9 mouse cellular contexts compared by ENCODE assay signal in the genomic region with DNA sequence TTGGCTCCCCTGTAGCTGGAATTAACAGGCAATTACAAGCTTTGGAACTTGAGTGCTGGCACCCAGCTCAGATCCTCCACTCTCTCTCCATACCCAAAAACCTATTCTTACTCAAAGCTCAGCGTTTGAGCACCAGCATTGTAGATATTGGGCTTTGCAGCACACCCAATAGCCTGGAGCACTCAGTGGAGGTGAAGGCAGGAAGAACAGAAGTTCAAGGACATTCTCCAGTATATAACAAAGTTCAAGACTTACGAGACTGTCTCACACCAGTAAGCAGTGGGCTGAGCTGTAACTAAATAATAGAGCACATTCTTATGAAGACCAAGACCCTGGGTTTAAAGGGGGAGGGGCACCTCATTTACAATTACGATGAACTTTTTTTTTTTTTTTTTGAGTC. TPM values are rescaled to one million over a fixed set of nuclear protein-coding genes. Genes with fewer than 3 reads are reported as not detected.
DNase-seq lines count a peak whose midpoint lies in the region; ATAC-seq and TF ChIP-seq lines count a peak whose summit lies in the region.
"Had no signal": no experiment of that assay in that cellular context is flagged by ENCODE, and none has a peak within 500 bp of the region (broad histone marks: within the 10 kb centered on the region; RNA-seq: fewer than 3 reads in every experiment).

No protein-coding gene starts in this region.

- no peak for TF ChIP-seq EP300 in heart, postnatal 0 days (IDR thresholded peaks at IDR 0.05; ENCODE audit: low read depth)

- H3K9me3 ChIP-seq in heart, postnatal 0 days (replicated peaks; ENCODE audit: control insufficient read depth, low read length) = no peaks in the 10 kb centered on the region
- H3K9me3 ChIP-seq in hindbrain, embryonic 15.5 days = no peaks in the 10 kb centered on the region
- no peaks in the 10 kb centered on the region for H3K9me3 ChIP-seq in midbrain, embryonic 14.5 days (ENCODE audit: control insufficient read depth, low read length)

- WGBS in heart, postnatal 0 days = 56% methylated on average over 3 of the region's 3 CpGs
- WGBS in hindbrain, embryonic 15.5 days = 81% methylated on average over 3 of the region's 3 CpGs
- WGBS in midbrain, embryonic 14.5 days = 73% methylated on average over 3 of the region's 3 CpGs
- 59% methylated on average over 3 of the region's 3 CpGs for WGBS in thymus, adult 2 months

- peak overlapping the region; percentile 80 for H3K4me2 ChIP-seq in heart, postnatal 0 days (ENCODE audit: low read depth, low read length)
- H3K4me2 ChIP-seq in hindbrain, embryonic 15.5 days = peak overlapping the region; percentile 71
- H3K4me2 ChIP-seq in midbrain, embryonic 14.5 days (ENCODE audit: low read length) = peak overlapping the region; percentile 79

- H3K36me3 ChIP-seq in heart, postnatal 0 days (replicated peaks; ENCODE audit: control insufficient read depth, insufficient read depth, low read length) = peaks cover 32% of the 10 kb centered on the region
- H3K36me3 ChIP-seq in hindbrain, embryonic 15.5 days = 0 out of 2 replicates have a peak, but pooled peaks cover 7% of the 10 kb centered on the region
- H3K36me3 ChIP-seq in midbrain, embryonic 14.5 days (ENCODE audit: control insufficient read depth, insufficient read depth, low read length) = peaks cover 26% of the 10 kb centered on the region
- peaks cover 6% of the 10 kb centered on the region; the same call in 1 of the 2 replicates for H3K36me3 ChIP-seq in thymus, adult 2 months (ENCODE audit: control insufficient read depth, insufficient read depth, low read length)

- no peak for DNase-seq in heart, postnatal 0 days (ENCODE audit: low spot score)
- no peak for DNase-seq in heart, postnatal 25 days (ENCODE audit: low spot score)
- no peak for DNase-seq in midbrain, embryonic 14.5 days
- DNase-seq in gastrocnemius, postnatal 4 days (ENCODE audit: low spot score in 2 of 2) = no peak
- no peak for DNase-seq in thymus, adult 2 months
- no peak for DNase-seq in layer of hippocampus, adult 8-10 months (ENCODE audit: low spot score in 2 of 2)

- TF ChIP-seq POLR2A in cortical plate, adult 2 months (IDR thresholded peaks at IDR 0.05; ENCODE audit: extremely low read depth, insufficient read depth, low read length) = no peak
- TF ChIP-seq POLR2A in thymus, adult 2 months (IDR thresholded peaks at IDR 0.05; ENCODE audit: control insufficient read depth, extremely low read depth, insufficient read depth, low read length, poor library complexity) = no peak

- peak overlapping the region; percentile 69 for H3K4me3 ChIP-seq in heart, postnatal 0 days (ENCODE audit: low read depth, low read length)
- H3K4me3 ChIP-seq in cortical plate, adult 2 months (ENCODE audit: insufficient read depth, low read length) = peak overlapping the region; percentile 66; the same call in 1 of the 2 replicates
- peak overlapping the region; percentile 67 for H3K4me3 ChIP-seq in hindbrain, embryonic 15.5 days
- peak overlapping the region; percentile 62 for H3K4me3 ChIP-seq in midbrain, embryonic 14.5 days (replicated peaks; ENCODE audit: low read depth, low read length)
- no peak overlapping the region for H3K4me3 ChIP-seq in thymus, adult 2 months (ENCODE audit: control insufficient read depth, insufficient read depth, low read length)

- H3K27ac ChIP-seq in heart, postnatal 0 days (ENCODE audit: low read depth) = no peak overlapping the region
- H3K27ac ChIP-seq in cortical plate, adult 2 months (ENCODE audit: insufficient read depth, low read length) = no peak overlapping the region
- H3K27ac ChIP-seq in hindbrain, embryonic 15.5 days (replicated peaks) = no peak overlapping the region; the same call in 1 of the 2 replicates
- H3K27ac ChIP-seq in midbrain, embryonic 14.5 days (replicated peaks; ENCODE audit: low read depth, low read length) = no peak overlapping the region
- no peak overlapping the region for H3K27ac ChIP-seq in thymus, adult 2 months (ENCODE audit: control insufficient read depth, insufficient read depth, low read length)

- no peak overlapping the region for H3K9ac ChIP-seq in heart, postnatal 0 days (replicated peaks; ENCODE audit: low read depth, low read length)
- H3K9ac ChIP-seq in hindbrain, embryonic 15.5 days = peak overlapping the region; percentile 67
- no peak overlapping the region for H3K9ac ChIP-seq in midbrain, embryonic 14.5 days (replicated peaks; ENCODE audit: low read length)

- H3K4me1 ChIP-seq in heart, postnatal 0 days (ENCODE audit: control insufficient read depth, insufficient read depth) = peaks cover 24% of the 10 kb centered on the region; the same call in 1 of the 2 replicates
- H3K4me1 ChIP-seq in cortical plate, adult 2 months (ENCODE audit: control insufficient read depth, insufficient read depth, low read length) = peaks cover 2% of the 10 kb centered on the region
- peaks cover 51% of the 10 kb centered on the region for H3K4me1 ChIP-seq in hindbrain, embryonic 15.5 days (replicated peaks)
- peaks cover 32% of the 10 kb centered on the region for H3K4me1 ChIP-seq in midbrain, embryonic 14.5 days (ENCODE audit: control insufficient read depth, insufficient read depth, low read length)
- H3K4me1 ChIP-seq in thymus, adult 2 months (replicated peaks; ENCODE audit: control insufficient read depth, insufficient read depth, low read length) = peaks cover 21% of the 10 kb centered on the region

- intact Hi-C loops in heart, postnatal 25 days (cut with DNase I) = loop anchor here (5.0 kb wide), 1 partner anchor 110 kb away; a partner anchor contains a TSS

- no peak for TF ChIP-seq CTCF in heart, postnatal 0 days (IDR thresholded peaks at IDR 0.05; ENCODE audit: low read depth)
- no peak for TF ChIP-seq CTCF in cortical plate, adult 2 months (IDR thresholded peaks at IDR 0.05; ENCODE audit: extremely low read depth, insufficient read depth, low read length)
- TF ChIP-seq CTCF in thymus, adult 2 months (IDR thresholded peaks at IDR 0.05; ENCODE audit: borderline replicate concordance, control insufficient read depth, extremely low read depth, insufficient read depth, low read length, poor library complexity) = no peak

- H3K27me3 ChIP-seq in heart, postnatal 0 days (ENCODE audit: control insufficient read depth, insufficient read depth, low read length) = no peaks in the 10 kb centered on the region
- H3K27me3 ChIP-seq in hindbrain, embryonic 15.5 days = peaks cover 22% of the 10 kb centered on the region
- peaks cover 19% of the 10 kb centered on the region for H3K27me3 ChIP-seq in midbrain, embryonic 14.5 days (ENCODE audit: control insufficient read depth, insufficient read depth, low read length)
- peaks cover 3% of the 10 kb centered on the region; the same call in 1 of the 2 replicates for H3K27me3 ChIP-seq in thymus, adult 2 months (ENCODE audit: control insufficient read depth, insufficient read depth, low read length)

- no peak for ATAC-seq in heart, postnatal 0 days (ENCODE audit: insufficient read depth, low read depth)
- no peak for ATAC-seq in hindbrain, embryonic 15.5 days (ENCODE audit: low FRiP score, low read depth)
- no peak for ATAC-seq in midbrain, embryonic 14.5 days (ENCODE audit: low FRiP score, low TSS enrichment)

RNA-seq across cellular contexts. Expression of a gene that starts 0.6 kb away (rescaled TPM):
- total RNA-seq in heart, postnatal 0 days (2014; rRNA removed; ENCODE audit: low replicate concordance) = 214 and 322 TPM in 2 replicates
- 328 and 348 TPM in 2 replicates for polyA plus RNA-seq in heart, postnatal 0 days (2015; fragmentation: Nextera tagmentation; extraction: Ambion mirVana)
- 100 to 1,000 TPM; 193 to 207 TPM for total RNA-seq in heart, postnatal 25 days (2021)
- 137 and 139 TPM in 2 replicates for polyA plus RNA-seq in cortical plate, adult 2 months (2012; rRNA removed)
- 127 and 138 TPM in 2 replicates for polyA plus RNA-seq in hindbrain, embryonic 15.5 days (2015; fragmentation: Nextera tagmentation; extraction: Ambion mirVana)
- polyA plus RNA-seq in midbrain, embryonic 14.5 days (2014; fragmentation: Nextera tagmentation; extraction: Ambion mirVana) = 110 and 150 TPM in 2 replicates
- total RNA-seq in gastrocnemius, postnatal 4 days (2021) = 100 to 1,000 TPM; 214 to 230 TPM
- polyA plus RNA-seq in thymus, adult 2 months (2012; rRNA removed) = 143 and 192 TPM in 2 replicates
- total RNA-seq in layer of hippocampus, adult 8-10 months (2022) = 100 to 1,000 TPM; 104 to 122 (median 108) TPM

RNA-seq across cellular contexts. Expression of a gene that starts 0.9 kb away (rescaled TPM):
- total RNA-seq in heart, postnatal 0 days (2014; rRNA removed; ENCODE audit: low replicate concordance) = 22.4 and 35.2 TPM in 2 replicates
- polyA plus RNA-seq in heart, postnatal 0 days (2015; fragmentation: Nextera tagmentation; extraction: Ambion mirVana) = 22.1 and 23.2 TPM in 2 replicates
- 10 to 100 TPM; 12.2 to 12.3 TPM for total RNA-seq in heart, postnatal 25 days (2021)
- polyA plus RNA-seq in cortical plate, adult 2 months (2012; rRNA removed) = 8.5 and 8.8 TPM in 2 replicates
- 40.5 and 43.5 TPM in 2 replicates for polyA plus RNA-seq in hindbrain, embryonic 15.5 days (2015; fragmentation: Nextera tagmentation; extraction: Ambion mirVana)
- polyA plus RNA-seq in midbrain, embryonic 14.5 days (2014; fragmentation: Nextera tagmentation; extraction: Ambion mirVana) = 43.9 and 44.9 TPM in 2 replicates
- total RNA-seq in gastrocnemius, postnatal 4 days (2021) = 10 to 100 TPM; 18.8 to 20.8 TPM
- 78.3 and 84.5 TPM in 2 replicates for polyA plus RNA-seq in thymus, adult 2 months (2012; rRNA removed)
- total RNA-seq in layer of hippocampus, adult 8-10 months (2022) = 1 to 10 TPM; 7.0 to 8.6 (median 7.4) TPM

RNA-seq across cellular contexts. Expression of a gene that starts 4.5 kb away (rescaled TPM):
- 275 and 286 TPM in 2 replicates for total RNA-seq in heart, postnatal 0 days (2014; rRNA removed; ENCODE audit: low replicate concordance)
- 121 and 160 TPM in 2 replicates for polyA plus RNA-seq in heart, postnatal 0 days (2015; fragmentation: Nextera tagmentation; extraction: Ambion mirVana)
- total RNA-seq in heart, postnatal 25 days (2021) = 100 to 1,000 TPM in 1 of 2 experiments, 10 to 100 TPM in 1; 79.9 to 111 TPM
- 2.7 and 4.2 TPM in 2 replicates for polyA plus RNA-seq in cortical plate, adult 2 months (2012; rRNA removed)
- 3.3 and 5.3 TPM in 2 replicates for polyA plus RNA-seq in hindbrain, embryonic 15.5 days (2015; fragmentation: Nextera tagmentation; extraction: Ambion mirVana)
- 1.2 and 1.9 TPM in 2 replicates for polyA plus RNA-seq in midbrain, embryonic 14.5 days (2014; fragmentation: Nextera tagmentation; extraction: Ambion mirVana)
- total RNA-seq in gastrocnemius, postnatal 4 days (2021) = 10 to 100 TPM; 43.7 to 55.5 TPM
- polyA plus RNA-seq in thymus, adult 2 months (2012; rRNA removed) = 10.2 and 11.4 TPM in 2 replicates
- 1 to 10 TPM; 6.4 to 9.8 (median 7.4) TPM for total RNA-seq in layer of hippocampus, adult 8-10 months (2022)

RNA-seq across cellular contexts. Expression of a gene that starts 6.3 kb away (rescaled TPM):
- not detected in 2 replicates for total RNA-seq in heart, postnatal 0 days (2014; rRNA removed; ENCODE audit: low replicate concordance)
- not detected in 2 replicates for polyA plus RNA-seq in heart, postnatal 0 days (2015; fragmentation: Nextera tagmentation; extraction: Ambion mirVana)
- total RNA-seq in heart, postnatal 25 days (2021) = not detected
- polyA plus RNA-seq in cortical plate, adult 2 months (2012; rRNA removed) = 0.09 TPM in 1 of 2 replicates, not detected in the other
- polyA plus RNA-seq in hindbrain, embryonic 15.5 days (2015; fragmentation: Nextera tagmentation; extraction: Ambion mirVana) = 0.38 and 0.66 TPM in 2 replicates
- polyA plus RNA-seq in midbrain, embryonic 14.5 days (2014; fragmentation: Nextera tagmentation; extraction: Ambion mirVana) = not detected in 2 replicates
- not detected for total RNA-seq in gastrocnemius, postnatal 4 days (2021)
- polyA plus RNA-seq in thymus, adult 2 months (2012; rRNA removed) = 0.47 and 0.51 TPM in 2 replicates
- not detected for total RNA-seq in layer of hippocampus, adult 8-10 months (2022)
- total RNA-seq: liver, adult 2 months had no signal

RNA-seq across cellular contexts. Expression of a gene that starts 11.1 kb away (rescaled TPM):
- not detected in 2 replicates for total RNA-seq in heart, postnatal 0 days (2014; rRNA removed; ENCODE audit: low replicate concordance)
- polyA plus RNA-seq in heart, postnatal 0 days (2015; fragmentation: Nextera tagmentation; extraction: Ambion mirVana) = not detected in 2 replicates
- total RNA-seq in heart, postnatal 25 days (2021) = not detected
- polyA plus RNA-seq in cortical plate, adult 2 months (2012; rRNA removed) = 0.13 and 0.21 TPM in 2 replicates
- 1.2 and 1.8 TPM in 2 replicates for polyA plus RNA-seq in hindbrain, embryonic 15.5 days (2015; fragmentation: Nextera tagmentation; extraction: Ambion mirVana)
- 0.50 and 0.92 TPM in 2 replicates for polyA plus RNA-seq in midbrain, embryonic 14.5 days (2014; fragmentation: Nextera tagmentation; extraction: Ambion mirVana)
- under 1 TPM; 0.61 to 0.91 TPM for total RNA-seq in gastrocnemius, postnatal 4 days (2021)
- polyA plus RNA-seq in thymus, adult 2 months (2012; rRNA removed) = 1.1 and 1.9 TPM in 2 replicates
- under 1 TPM in 1 of 4 experiments, not detected in 3; 0.68 TPM for total RNA-seq in layer of hippocampus, adult 8-10 months (2022)
- total RNA-seq: liver, adult 2 months had no signal
- polyA plus RNA-seq: liver, adult 2 months had no signal
